Mouse (Mus musculus) left cerebral cortex, postnatal 25 days (tissue): ENCODE measurements around the gene Tufm. TPM values are rescaled to one million over a fixed set of nuclear protein-coding genes. Genes with fewer than 3 reads are reported as not detected.

Experiments used
- DNase-seq, 2 experiments: peaks; one replicate each; pipeline ENCODE4 v3.0.0; 2022; ENCODE audit warnings: low spot score in 2 of 2, mixed read lengths in 1 of 2
- intact Hi-C: fragments of 180-260 bp; cut with DNase I; formaldehyde crosslinking; loops from one replicate; pipeline ENCODE4 v1.15.1; 2025
- total RNA-seq, 2 experiments: library from RNA; stranded (reverse); gene quantifications; 2 replicates each; pipeline ENCODE4 v1.2.3; 2021

Gene Tufm
- total RNA-seq = 10 to 100 TPM; 76.3 to 92.6 TPM

GRCm38 (mm10) chr7:126487052-126487483, at the start of gene Tufm:
Tufm (plus strand) TSS chr7:126487361.
- intact Hi-C loops = loop anchor here (1.0 kb wide), 2 partner anchors 12 to 15 kb away; partner anchors contain the start of gene Sh2b1
- peak; percentile 96 to 99 for DNase-seq

GRCm38 (mm10) chr7:126440134-126440533, 47.0 kb upstream of the Tufm start:
- DNase-seq = no peak
- intact Hi-C loops = no loop called here

- no peak for DNase-seq
- intact Hi-C loops = no loop called here
These were observed 43.2 kb upstream of the Tufm start for GRCm38 (mm10) chr7:126443997-126444396.

GRCm38 (mm10) chr7:126444536-126444935, 42.6 kb upstream of the Tufm start:
- DNase-seq = no peak
- intact Hi-C loops = no loop called here

DNA sequence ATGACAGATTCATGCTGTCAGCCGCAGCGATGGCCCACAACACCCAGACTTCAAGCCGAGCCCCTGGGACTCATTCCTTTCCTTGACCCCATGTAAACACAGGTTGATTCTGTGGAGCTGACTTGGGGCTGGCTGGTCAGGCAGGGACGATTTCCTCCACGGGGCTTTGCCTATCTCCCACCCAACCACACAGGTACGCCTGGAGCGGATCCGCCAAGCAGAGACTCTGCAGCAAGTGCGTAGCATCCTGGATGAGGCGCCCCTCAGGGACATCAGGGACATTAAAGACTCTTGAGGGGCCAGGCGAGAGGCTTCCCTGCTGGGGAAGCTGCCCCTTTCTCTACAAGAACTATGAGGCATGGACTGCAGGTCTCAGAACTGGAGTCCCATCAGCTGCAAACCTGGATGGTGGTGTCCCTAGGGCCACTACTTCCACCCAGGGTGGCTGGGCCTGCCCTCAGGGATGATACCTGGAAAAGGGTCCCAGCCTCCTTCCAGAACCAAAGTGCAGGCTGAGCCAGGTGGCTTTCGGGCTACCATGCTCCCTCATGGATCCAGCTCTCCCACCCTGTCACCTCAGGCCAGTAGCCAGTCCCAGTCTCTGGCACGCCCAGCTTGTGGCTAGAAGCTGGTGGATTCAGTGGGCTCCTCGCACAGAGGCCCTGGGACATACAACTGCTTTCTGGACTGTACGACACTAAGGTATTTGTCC, 41.9 kb upstream of the Tufm start:
- no peak for DNase-seq
- intact Hi-C loops = no loop called here

DNA sequence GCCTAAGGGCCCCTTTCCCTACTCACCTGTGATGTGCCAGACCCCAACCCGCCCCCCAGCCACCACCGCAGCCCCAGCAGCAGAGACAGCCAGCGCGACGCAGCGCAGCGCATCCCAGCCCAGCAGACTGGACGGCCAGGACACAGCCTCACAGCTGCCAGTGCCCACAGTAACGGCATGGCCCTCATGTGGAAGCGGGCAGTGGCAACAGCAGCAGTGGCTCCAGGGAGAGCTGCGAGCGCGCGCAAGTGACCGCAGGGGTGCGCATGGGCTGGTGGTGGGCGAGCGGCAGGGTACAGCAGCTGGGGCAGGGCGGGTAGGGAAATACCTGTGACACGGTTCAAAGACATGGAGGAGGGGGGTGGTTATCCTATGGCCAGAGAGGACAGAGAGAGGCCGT, 40.9 kb upstream of the Tufm start:
- intact Hi-C loops = no loop called here
- DNase-seq = no peak

- no peak for DNase-seq
- intact Hi-C loops = no loop called here
These were observed 38.7 kb upstream of the Tufm start for GRCm38 (mm10) chr7:126448481-126448880.

DNA sequence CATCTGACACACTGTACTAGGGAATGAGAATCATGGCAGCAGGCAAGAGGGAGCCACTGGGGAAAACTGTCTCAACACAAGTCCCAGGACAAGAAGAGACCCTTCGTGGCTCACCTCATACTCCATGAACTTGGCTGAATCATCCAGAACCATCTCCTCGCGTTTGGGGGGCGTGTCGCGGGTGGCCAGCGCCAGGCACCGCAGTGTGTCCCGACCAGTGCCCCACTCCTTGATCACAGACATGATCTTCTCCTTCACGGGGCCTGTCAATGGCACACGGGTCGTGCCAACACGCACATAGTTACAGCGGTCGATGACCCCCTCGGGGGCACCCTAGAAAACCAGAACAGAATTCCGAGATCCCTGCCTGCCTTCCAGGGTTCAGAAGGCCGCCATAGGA, 37.2 kb upstream of the Tufm start:
- no peak for DNase-seq
- intact Hi-C loops = no loop called here

DNA sequence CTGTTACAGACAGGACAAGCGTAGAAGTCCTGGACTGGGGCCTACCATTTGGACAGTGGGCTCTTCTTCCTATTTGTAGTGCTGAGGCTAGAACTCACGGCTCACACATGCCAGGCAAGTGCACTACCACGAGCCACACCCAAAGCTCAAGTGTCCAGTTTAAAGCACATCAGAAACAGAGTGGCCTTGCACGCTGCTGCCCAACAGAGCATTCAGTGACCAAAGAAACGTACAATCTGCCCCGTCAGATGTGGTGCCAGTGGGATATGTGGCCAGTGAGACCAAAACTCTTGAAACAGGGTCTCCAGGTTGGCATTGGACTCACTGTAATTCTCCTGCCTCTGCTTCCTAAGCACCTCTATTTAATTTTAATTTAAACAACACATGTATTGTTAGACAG, 36.5 kb upstream of the Tufm start:
- DNase-seq = no peak
- intact Hi-C loops = no loop called here

DNA sequence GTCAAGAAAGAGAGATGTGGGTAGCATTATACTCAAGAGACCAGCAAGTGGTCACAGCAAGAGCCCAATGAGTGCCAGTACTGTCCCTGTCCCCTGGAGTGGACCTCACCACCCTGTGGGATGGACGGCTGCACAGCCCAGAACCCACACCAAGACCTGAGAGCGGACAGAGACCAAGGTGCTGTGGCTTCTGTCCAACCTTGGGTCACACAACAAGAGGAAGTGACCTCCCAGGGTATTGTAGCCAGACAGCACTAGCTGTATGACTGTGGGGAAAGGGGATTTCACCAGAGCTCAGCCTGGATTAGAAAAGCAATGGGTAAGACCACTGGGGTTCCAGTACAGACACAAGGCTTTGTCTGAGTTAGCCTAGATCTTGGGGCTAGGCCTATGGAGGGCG, 34.9 kb upstream of the Tufm start:
- DNase-seq = no peak
- intact Hi-C loops = no loop called here

DNA sequence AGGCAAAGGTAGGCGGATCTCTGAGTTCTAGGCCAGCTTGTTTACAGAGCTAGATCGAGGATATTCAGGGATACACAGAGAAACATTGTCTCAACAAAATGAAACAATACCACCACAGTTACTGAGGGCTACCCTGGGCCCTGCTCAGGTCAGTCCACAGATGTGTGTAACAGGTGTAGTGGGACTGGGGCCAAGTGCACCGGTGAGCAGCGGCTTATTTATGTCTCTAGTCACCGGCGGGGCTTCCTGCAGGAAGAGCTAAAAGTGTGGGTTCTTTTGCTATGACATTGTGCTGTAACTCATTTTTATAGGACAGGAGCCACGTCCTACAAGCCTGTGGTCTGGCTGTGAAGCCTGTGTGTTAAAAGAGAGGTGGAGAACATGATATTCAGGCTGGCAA, 33.3 kb upstream of the Tufm start:
- intact Hi-C loops = no loop called here
- DNase-seq = no peak

GRCm38 (mm10) chr7:126455242-126455641, 31.9 kb upstream of the Tufm start:
- intact Hi-C loops = no loop called here
- no peak for DNase-seq

GRCm38 (mm10) chr7:126456382-126457266, 30.5 kb upstream of the Tufm start:
- DNase-seq = no peak
- intact Hi-C loops = no loop called here

GRCm38 (mm10) chr7:126458225-126458624, 28.9 kb upstream of the Tufm start:
- intact Hi-C loops = no loop called here
- no peak for DNase-seq

- DNase-seq = no peak
- intact Hi-C loops = no loop called here
These were observed 28.1 kb upstream of the Tufm start for GRCm38 (mm10) chr7:126458844-126459618.

GRCm38 (mm10) chr7:126460623-126461399, 26.4 kb upstream of the Tufm start:
- intact Hi-C loops = no loop called here
- DNase-seq = no peak

GRCm38 (mm10) chr7:126461626-126462025, 25.5 kb upstream of the Tufm start:
- DNase-seq = no peak
- intact Hi-C loops = no loop called here

- intact Hi-C loops = no loop called here
- DNase-seq = no peak
These were observed 24.2 kb upstream of the Tufm start, which contains the start of gene Atp2a1 for GRCm38 (mm10) chr7:126463004-126463403. Atp2a1 (minus strand) TSS chr7:126463108.

- intact Hi-C loops = no loop called here
- no peak for DNase-seq
These were observed 23.6 kb upstream of the Tufm start for GRCm38 (mm10) chr7:126463547-126463946.
